Mouse (Mus musculus) ovary, postnatal 14 days (tissue): ENCODE measurements around the gene Hivep1.

Experiments
- DNase-seq: peaks from one replicate; pipeline ENCODE4 v3.0.0; 2022; ENCODE audit warnings: low spot score

The Hivep1 gene

DNA sequence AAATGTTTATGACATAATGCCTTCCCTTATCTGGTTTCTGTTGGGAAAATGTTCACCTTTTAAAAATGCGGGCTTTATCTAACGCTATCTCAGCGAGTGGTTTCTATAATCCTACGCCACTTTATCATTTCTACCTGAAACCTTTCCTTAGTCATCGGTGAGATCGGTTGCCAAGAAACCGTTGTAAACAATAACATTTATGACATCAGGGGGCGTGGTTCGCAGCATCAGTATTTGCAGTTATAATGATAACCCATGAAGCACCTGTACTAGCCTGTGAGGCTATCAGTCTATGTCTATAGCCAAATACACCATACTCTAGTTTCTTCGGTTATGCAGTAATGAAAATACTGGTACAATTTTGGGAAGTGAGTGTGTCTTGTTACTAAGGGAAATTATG, 177.0 kb downstream of the Hivep1 start:
- no peak for DNase-seq

DNA sequence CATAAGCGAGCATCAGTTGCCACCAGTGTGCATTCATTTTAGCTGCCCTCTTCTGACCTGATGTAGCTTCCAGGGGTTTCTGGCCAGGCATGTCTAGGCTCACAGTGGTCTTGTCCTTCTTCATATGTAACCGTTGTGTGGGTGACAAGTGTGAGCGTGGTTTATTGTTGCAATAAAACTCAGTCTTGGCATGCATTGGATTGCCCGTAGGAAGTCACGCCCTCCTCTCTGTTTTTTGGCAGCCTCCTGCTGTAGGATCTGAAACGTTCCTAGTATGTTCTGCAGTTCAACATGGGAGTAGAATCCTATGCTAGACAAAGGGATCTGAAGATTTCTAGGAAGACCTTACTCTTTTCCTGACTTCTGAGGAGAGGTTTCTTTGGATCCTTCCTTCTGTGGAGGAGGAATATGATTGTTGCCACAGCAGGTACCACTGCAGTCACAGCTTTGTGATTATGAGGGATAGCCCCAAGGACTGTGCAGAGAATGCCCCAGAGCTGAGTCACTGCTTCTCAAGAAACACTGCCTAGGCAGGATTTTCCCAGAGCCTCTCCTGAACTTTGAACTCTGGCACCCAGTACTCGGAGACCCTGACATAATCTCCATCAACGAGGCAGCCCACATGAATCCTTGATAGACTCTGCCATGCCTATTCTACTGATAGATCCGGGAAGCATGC, 182.1 kb downstream of the Hivep1 start:
- no peak for DNase-seq

DNA sequence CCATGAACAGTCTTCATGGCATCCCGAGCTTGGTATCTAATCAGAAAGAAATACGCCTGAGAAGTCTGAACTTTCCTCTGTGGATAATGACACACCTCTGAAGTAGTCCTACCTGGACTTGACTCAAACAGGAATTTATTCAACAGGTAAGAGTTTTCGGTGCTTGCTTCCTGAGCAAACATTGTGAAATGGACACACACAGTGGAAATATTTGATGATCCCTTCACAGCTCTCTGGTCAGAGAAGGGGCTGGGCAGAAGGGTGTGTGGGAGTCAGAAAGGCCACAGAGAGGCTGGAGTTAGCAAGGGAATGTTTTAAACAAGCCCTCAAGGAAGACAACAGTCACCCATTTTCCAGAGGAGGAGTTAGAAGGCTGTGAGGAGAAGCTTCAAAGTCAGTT, 186.7 kb downstream of the Hivep1 start:
- no peak for DNase-seq

DNA sequence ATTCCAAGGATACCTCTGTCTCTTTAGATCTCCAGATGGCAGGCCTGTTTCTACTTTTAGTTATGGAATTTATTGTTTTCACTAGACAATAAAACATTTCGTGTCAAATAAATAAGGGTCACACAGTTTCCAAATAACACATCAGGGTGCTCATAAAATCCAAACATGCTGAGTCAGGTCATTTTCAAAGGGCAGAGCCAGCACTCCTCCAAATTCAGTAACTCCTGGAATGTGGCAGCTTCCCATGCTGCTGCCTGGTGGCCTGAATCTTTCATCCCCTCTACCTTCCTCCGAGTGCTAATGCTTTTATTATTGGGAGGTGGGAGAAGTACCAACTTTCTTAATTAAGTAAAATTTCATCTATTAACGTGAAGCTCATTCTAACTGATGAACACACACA, 190.3 kb downstream of the Hivep1 start:
- no peak for DNase-seq
